Mouse (Mus musculus): Measurements from ENCODE around the gene Gpc2.

Gene Gpc2

DNA sequence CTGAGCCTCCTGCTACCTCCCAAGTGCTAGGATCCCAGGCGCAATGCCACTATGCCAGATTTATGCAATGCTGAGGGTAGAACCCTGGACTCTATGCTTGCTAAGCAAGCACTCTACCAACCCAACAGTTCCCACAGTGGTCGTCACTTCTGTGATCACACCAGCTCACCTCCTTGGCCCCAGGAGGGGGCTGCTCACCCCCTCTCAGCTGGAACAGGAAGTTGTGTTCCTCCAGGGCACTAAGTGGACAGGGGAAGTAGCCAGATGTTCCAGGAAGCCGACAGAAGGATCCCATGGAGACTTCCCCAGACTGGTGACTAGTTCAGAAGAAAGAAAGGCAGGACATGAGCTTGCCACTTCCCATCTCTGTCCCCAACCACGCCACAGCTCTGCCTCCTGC lies 17.8 kb downstream of the Gpc2 start:
- DNase-seq (ENCODE audit: low spot score), result no peak

- DNase-seq (ENCODE audit: low spot score), result no peak
These were observed 19.0 kb downstream of the Gpc2 start for GRCm38 (mm10) chr5:138260834-138261233.

- DNase-seq (ENCODE audit: low spot score), result no peak
These were observed 19.8 kb downstream of the Gpc2 start for GRCm38 (mm10) chr5:138260051-138260450.

- no peak for DNase-seq (ENCODE audit: low spot score)
These were observed 20.8 kb downstream of the Gpc2 start for GRCm38 (mm10) chr5:138258993-138259392.

DNA sequence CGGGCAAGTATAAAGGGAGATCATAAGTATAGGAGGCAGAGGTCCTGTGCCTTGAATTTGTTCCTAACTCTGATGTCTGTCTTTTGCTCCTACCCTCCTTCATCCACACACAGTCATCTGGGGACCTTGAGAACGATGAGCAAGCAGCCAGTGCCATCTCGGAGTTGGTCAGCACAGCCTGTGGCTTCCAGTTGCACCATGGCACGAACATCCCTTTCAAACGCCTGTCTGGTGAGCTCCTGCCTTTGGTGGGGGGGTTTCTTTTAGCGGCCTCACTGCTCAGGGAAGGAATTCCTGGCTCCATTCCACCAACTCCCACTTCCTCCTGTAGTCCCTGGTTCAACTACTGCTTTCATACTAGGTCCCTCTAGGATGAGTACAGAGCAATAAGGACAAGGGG lies 21.3 kb downstream of the Gpc2 start:
- DNase-seq (ENCODE audit: low spot score), result no peak

- DNase-seq (ENCODE audit: low spot score), result no peak
These were observed 21.7 kb downstream of the Gpc2 start for GRCm38 (mm10) chr5:138258078-138258477.

- no peak for DNase-seq (ENCODE audit: low spot score)
These were observed 22.2 kb downstream of the Gpc2 start for GRCm38 (mm10) chr5:138257585-138257978.

DNA sequence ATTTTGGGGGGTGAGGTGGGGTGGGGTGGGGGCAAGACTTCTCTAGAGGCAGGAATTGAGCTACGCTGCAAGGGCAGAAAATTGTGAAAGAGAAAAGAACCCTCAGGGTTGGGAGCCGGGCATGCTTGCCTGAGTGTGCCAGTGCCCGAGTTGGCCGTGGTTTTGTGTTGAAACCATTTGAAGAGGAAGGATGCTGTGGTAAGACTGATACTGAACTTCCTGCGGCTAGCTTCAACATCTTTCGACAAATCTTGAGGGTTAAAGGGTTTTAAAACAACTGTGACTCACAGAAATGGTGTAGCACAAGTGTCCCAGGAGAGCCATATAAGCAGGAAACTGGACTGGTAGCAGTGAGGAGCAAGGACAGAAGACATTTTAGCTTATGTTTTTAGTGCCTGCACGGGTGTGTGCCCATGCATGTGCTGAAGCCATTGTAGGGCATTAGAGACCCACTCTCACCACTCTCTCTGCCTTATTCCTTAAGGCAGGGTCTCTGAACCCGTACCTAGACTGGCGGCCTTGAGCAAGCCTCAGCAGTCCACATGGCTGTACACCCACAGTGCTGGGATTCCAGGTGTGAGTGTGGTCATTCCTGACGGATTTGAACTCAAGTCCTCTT lies 22.7 kb downstream of the Gpc2 start:
- no peak for DNase-seq (ENCODE audit: low spot score)

- DNase-seq (ENCODE audit: low spot score), result no peak
These were observed 23.7 kb downstream of the Gpc2 start for GRCm38 (mm10) chr5:138256094-138256467.

DNA sequence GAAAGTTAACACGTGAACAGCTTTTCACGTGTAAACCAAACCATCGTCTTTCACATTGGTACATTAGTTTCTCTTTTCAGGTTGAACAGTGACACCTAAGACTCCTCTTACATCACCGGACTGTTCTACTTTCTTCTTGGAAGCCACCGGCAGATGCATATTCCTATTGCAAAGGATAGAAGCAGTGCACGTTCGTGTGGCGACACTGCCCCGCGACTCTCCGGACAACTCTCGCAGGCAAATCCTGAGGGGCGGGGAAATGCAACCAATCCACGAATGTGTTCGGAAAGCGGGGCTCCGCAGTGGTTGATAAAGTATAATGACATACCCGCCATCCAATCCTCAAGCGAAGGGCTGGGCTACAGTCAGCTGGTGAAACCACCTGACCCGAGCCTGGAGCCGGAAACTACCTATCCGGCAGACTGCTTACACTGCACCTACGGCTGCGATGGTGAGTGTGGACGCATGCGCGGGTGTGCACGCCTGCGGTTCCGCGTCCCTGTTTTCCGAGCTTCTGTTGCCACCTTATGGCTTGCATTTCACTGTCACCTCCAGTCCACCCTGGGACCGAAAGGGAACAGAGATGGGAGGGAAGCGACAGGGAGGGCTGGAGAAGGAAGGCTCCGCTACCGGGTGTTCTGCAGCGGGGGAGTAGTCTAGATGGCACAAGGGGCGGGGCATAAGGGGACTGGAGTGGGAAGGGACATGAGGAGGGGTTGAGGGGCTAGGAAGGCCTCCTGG lies 24.3 kb downstream of the Gpc2 start, which contains the start of gene Lamtor4:
TSS of gene Lamtor4 (plus strand) at position 130 of the 741 bp plus-strand sequence.
- DNase-seq (ENCODE audit: low spot score), result peak; percentile 94

DNA sequence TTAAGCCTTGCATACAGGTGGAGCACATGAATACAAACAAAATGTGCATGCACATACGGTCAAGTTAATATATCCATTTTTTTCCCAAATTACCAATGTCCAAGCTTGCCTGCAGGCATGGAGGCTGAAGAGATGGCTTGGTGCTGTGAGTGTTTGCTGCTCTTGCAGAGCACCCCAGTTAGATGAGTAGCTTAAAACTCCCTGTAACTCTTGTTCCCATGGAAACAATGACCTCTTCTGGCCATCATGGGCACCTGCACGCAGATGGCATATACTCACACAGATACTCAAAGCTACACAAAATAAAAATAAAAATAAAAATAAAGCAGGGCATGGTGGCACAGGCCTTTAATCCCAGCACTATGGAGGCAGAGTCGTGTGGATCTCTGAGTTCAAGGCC lies 26.7 kb downstream of the Gpc2 start:
- no peak for DNase-seq (ENCODE audit: low spot score)

DNA sequence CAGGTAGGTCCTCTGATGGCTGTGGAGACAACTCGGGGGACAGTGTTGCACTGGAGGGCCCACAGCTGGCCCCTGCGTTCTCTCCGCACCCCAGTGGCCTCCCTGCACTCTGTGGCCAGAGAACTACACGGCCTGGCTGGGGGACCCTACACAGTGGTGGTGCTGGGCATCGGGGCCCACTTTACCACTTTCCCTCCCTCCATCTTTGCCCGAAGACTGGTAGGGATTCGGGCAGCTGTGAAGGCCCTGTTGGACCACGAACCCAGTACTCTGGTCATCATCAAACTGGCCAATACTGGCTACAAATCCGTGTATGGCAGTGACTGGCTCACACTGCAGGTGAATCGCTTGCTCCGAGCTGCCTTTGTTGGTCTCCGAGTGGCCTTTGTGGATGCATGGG lies 28.7 kb downstream of the Gpc2 start:
- no peak for DNase-seq (ENCODE audit: low spot score)

GRCm38 (mm10) chr5:138241511-138241910 lies 38.3 kb downstream of the Gpc2 start:
- no peak for DNase-seq (ENCODE audit: low spot score)

GRCm38 (mm10) chr5:138234224-138234623 lies 45.6 kb downstream of the Gpc2 start:
- DNase-seq (ENCODE audit: low spot score), result no peak

DNA sequence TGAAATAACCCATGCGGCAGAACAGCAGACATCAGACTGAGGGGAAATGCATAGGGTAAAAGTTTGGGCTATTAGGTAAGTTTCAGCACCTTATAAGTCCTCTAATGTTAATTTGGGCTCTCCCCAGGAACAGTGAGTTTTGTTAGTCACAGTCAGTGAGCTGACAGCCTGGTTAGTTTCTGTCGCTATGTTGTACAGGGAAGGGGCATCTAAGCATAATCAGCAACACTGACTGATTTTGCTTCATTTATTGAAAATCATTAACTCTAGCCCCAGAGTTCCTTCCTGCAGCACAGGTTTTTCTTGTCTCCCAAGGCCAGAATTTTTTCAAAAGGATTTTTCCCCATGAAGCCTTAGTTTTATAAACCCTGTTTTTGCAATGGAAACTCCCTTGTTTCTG lies 46.0 kb downstream of the Gpc2 start:
- no peak for DNase-seq (ENCODE audit: low spot score)

DNA sequence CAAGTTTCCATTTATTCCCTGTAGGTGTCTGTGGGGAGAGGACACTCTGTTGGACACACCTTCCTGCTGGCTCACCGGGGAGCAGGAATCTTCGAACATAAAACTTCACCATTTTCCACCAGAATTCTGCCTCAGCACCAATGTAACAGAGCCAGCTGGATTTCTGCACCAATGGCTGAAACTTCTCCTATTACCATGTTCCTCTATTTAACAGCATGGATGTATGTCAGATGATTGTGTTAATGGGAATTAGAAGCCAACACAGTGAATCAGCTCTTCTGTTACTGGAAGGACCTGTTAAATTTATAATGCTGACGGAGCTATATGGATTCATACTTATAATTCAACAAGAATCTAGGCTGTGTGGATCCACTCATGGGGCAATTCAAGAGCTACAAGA lies 50.3 kb downstream of the Gpc2 start:
- no peak for DNase-seq (ENCODE audit: low spot score)

DNA sequence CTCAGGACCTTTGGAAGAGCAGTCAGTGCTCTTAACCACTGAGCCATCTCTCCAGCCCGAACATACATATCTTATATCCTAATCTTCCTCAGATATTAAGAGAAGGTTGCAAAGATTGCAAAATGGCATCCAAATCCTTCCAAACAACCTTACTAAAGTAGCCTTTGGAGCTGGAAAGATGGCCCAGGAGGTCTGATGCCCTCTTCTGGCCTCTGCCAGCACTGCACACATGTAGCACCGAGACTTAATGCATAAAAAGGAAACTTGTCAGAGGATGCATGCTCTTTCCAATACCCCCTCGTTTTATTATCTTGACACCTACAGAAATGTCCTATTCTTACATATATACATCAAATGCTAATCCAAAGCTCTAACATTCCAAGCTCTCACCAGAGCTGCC lies 51.8 kb downstream of the Gpc2 start:
- no peak for DNase-seq (ENCODE audit: low spot score)

- no peak for DNase-seq (ENCODE audit: low spot score)
These were observed 52.4 kb downstream of the Gpc2 start for GRCm38 (mm10) chr5:138227367-138227766.

GRCm38 (mm10) chr5:138226491-138226890 lies 53.3 kb downstream of the Gpc2 start:
- no peak for DNase-seq (ENCODE audit: low spot score)

DNA sequence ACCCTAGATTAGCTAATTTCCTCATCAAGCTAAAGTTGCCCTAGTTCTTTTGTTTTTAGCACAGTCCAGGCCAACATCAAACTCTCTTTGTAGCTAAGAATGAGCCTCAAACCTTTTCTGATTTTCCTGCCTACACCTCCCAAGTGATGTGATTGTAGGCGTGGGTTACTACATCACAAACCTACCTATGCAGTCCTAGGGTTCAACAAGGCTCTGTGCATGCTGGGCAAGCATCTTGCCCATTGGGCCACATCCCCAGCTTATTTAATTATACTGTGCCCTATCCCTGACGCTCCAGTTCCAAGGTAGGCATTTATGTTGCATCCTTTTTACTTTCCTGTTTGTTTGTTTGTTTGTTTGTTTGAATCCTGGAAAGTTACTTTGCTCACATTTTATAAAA lies 54.1 kb downstream of the Gpc2 start, which contains the start of gene Nxpe5:
TSS of gene Nxpe5 (plus strand) at position 199 of the 400 bp plus-strand sequence.
- DNase-seq (ENCODE audit: low spot score), result no peak
